Mouse (Mus musculus): ENCODE data around the gene Nutf2.

- TF ChIP-seq POLR2A (IDR thresholded peaks at IDR 0.05; ENCODE audit: low read depth, low read length) (no peak), CTCF (IDR thresholded peaks at IDR 0.05; ENCODE audit: extremely low read depth, insufficient read depth, insufficient read length, insufficient replicate concordance) (no peak)
These were observed 29.5 kb downstream of the Nutf2 start for GRCm38 (mm10) chr8:105889756-105890465.
